Mouse (Mus musculus): Measurements from ENCODE around the gene Olfr1121. TPM values are rescaled to one million over a fixed set of nuclear protein-coding genes. Genes with fewer than 3 reads are reported as not detected.

Gene Olfr1121
- polyA plus RNA-seq, 1 experiment from 2014 or later, result not detected

Other genes starting within 250 kb of the Olfr1121 start
- gene Olfr1110, start 229.6 kb upstream of the Olfr1121 start, polyA plus RNA-seq (2015; fragmentation: Nextera tagmentation; extraction: Ambion mirVana), result not detected in 2 replicates
- gene Olfr1111, start 217.3 kb upstream of the Olfr1121 start, polyA plus RNA-seq (2015; fragmentation: Nextera tagmentation; extraction: Ambion mirVana), result not detected in 2 replicates
- gene Olfr1112, start 182.1 kb upstream of the Olfr1121 start, polyA plus RNA-seq (2015; fragmentation: Nextera tagmentation; extraction: Ambion mirVana), result not detected in 2 replicates
- gene Olfr1113, start 160.9 kb upstream of the Olfr1121 start, polyA plus RNA-seq (2015; fragmentation: Nextera tagmentation; extraction: Ambion mirVana), result not detected in 2 replicates
- gene Olfr1115, start 121.9 kb upstream of the Olfr1121 start, polyA plus RNA-seq (2015; fragmentation: Nextera tagmentation; extraction: Ambion mirVana), result not detected in 2 replicates
- gene Olfr1116, start 102.4 kb upstream of the Olfr1121 start, polyA plus RNA-seq (2015; fragmentation: Nextera tagmentation; extraction: Ambion mirVana), result not detected in 2 replicates
- not detected in 2 replicates for gene Olfr1118, start 62.3 kb upstream of the Olfr1121 start, polyA plus RNA-seq (2015; fragmentation: Nextera tagmentation; extraction: Ambion mirVana)
- not detected in 2 replicates for gene Olfr1120, start 15.1 kb upstream of the Olfr1121 start, polyA plus RNA-seq (2015; fragmentation: Nextera tagmentation; extraction: Ambion mirVana)
- not detected in 2 replicates for gene Olfr1122, start 16.0 kb downstream of the Olfr1121 start, polyA plus RNA-seq (2015; fragmentation: Nextera tagmentation; extraction: Ambion mirVana)
- gene Olfr1123, start 46.7 kb downstream of the Olfr1121 start, polyA plus RNA-seq (2015; fragmentation: Nextera tagmentation; extraction: Ambion mirVana), result not detected in 2 replicates
- 0.09 TPM in 1 of 2 replicates, not detected in the other for gene Olfr1124, start 60.4 kb downstream of the Olfr1121 start, polyA plus RNA-seq (2015; fragmentation: Nextera tagmentation; extraction: Ambion mirVana)
- gene Olfr1126, start 84.1 kb downstream of the Olfr1121 start, polyA plus RNA-seq (2015; fragmentation: Nextera tagmentation; extraction: Ambion mirVana), result not detected in 2 replicates
- gene Pramel7, start 127.2 kb downstream of the Olfr1121 start, polyA plus RNA-seq (2015; fragmentation: Nextera tagmentation; extraction: Ambion mirVana), result not detected in 2 replicates
- not detected in 2 replicates for gene Pramel6, start 136.7 kb downstream of the Olfr1121 start, polyA plus RNA-seq (2015; fragmentation: Nextera tagmentation; extraction: Ambion mirVana)
- not detected in 2 replicates for gene Olfr153, start 161.9 kb downstream of the Olfr1121 start, polyA plus RNA-seq (2015; fragmentation: Nextera tagmentation; extraction: Ambion mirVana)
- gene Olfr1128, start 175.6 kb downstream of the Olfr1121 start, polyA plus RNA-seq (2015; fragmentation: Nextera tagmentation; extraction: Ambion mirVana), result not detected in 2 replicates
- gene Olfr1129, start 204.0 kb downstream of the Olfr1121 start, polyA plus RNA-seq (2015; fragmentation: Nextera tagmentation; extraction: Ambion mirVana), result not detected in 2 replicates
- gene Olfr1130, start 236.3 kb downstream of the Olfr1121 start, polyA plus RNA-seq (2015; fragmentation: Nextera tagmentation; extraction: Ambion mirVana), result not detected in 2 replicates

Data from kidney, embryonic 16.5 days (tissue).